In genomic region chr16:32667552-32667872, GRCm38 (mm10) we compare ENCODE assay signal across 13 mouse cellular contexts. TPM values are rescaled to one million over a fixed set of nuclear protein-coding genes. Genes with fewer than 3 reads are reported as not detected.
A peak's percentile ranks its signal among the peaks of the same experiment; 100 is the strongest.
DNase-seq lines count a peak whose midpoint lies in the region; ATAC-seq and TF ChIP-seq lines count a peak whose summit lies in the region.
"Had no signal": no experiment of that assay in that cellular context is flagged by ENCODE, and none has a peak within 500 bp of the region (broad histone marks: within the 10 kb centered on the region; RNA-seq: fewer than 3 reads in every experiment).

No protein-coding gene starts in this region.

- H3K4me3 ChIP-seq in hindbrain, embryonic 12.5 days: no peak overlapping the region
- H3K4me3 ChIP-seq in hindbrain, embryonic 11.5 days (ENCODE audit: low read depth, low read length): no peak overlapping the region
- no peak overlapping the region for H3K4me3 ChIP-seq in CH12.LX (replicated peaks in 1 of 3; ENCODE audit: low read depth in 2 of 3, low read length in 2 of 3, poor library complexity in 1 of 3)
- peak overlapping the region; percentile 20; the same call in 1 of the 2 replicates for H3K4me3 ChIP-seq in G1E (ENCODE audit: low read depth, low read length)
- H3K4me3 ChIP-seq in liver, embryonic 11.5 days (ENCODE audit: low read depth, low read length): no peak overlapping the region

- DNase-seq in hindbrain, embryonic 11.5 days (ENCODE audit: low spot score): no peak
- DNase-seq in CH12.LX (ENCODE audit: extremely low read depth) (no peak), G1E (ENCODE audit: low spot score) (no peak)
- DNase-seq in liver, embryonic 11.5 days (ENCODE audit: low spot score): no peak
- DNase-seq in natural killer cell, adult 2 months (ENCODE audit: low spot score in 2 of 2): no peak
- no peak for DNase-seq in right cerebral cortex, adult 18-20 months
- DNase-seq in left cerebral cortex, adult 8-10 months (ENCODE audit: low spot score in 2 of 2): no peak
- DNase-seq: adrenal gland, adult 2 months; cerebellum, adult 11-12 months; kidney, postnatal 14 days had no signal

- H3K4me2 ChIP-seq in hindbrain, embryonic 12.5 days (replicated peaks): no peak overlapping the region
- no peak overlapping the region for H3K4me2 ChIP-seq in hindbrain, embryonic 11.5 days (replicated peaks; ENCODE audit: low read depth, low read length)
- peak overlapping the region; percentile 60 for H3K4me2 ChIP-seq in CH12.LX (ENCODE audit: insufficient read depth, low read depth, poor library complexity, severe bottlenecking)
- no peak overlapping the region for H3K4me2 ChIP-seq in liver, embryonic 11.5 days

- no peak for TF ChIP-seq POLR2A in CH12.LX (IDR thresholded peaks at IDR 0.05; ENCODE audit: low read depth, low read length)

- dilution Hi-C loops in CH12.LX (cut with MboI; ENCODE audit: extremely low pct_ligation_motif_present, extremely low pct_unique_long_range_greater_than_20kb, low sequenced_read_pairs): no loop called here

- no peak overlapping the region for H3K27ac ChIP-seq in hindbrain, embryonic 12.5 days
- no peak overlapping the region for H3K27ac ChIP-seq in hindbrain, embryonic 11.5 days (ENCODE audit: low read depth, low read length)
- peak overlapping the region; percentile 29; the same call in 1 of the 2 replicates for H3K27ac ChIP-seq in CH12.LX (ENCODE audit: insufficient read depth, low read depth)
- peak overlapping the region; percentile 94 for H3K27ac ChIP-seq in liver, embryonic 11.5 days (ENCODE audit: low read depth, low read length)

- peak; percentile 37; the same call in 1 of the 2 replicates for TF ChIP-seq EP300 in CH12.LX (IDR thresholded peaks at IDR 0.05; ENCODE audit: low read length)

- H3K79me2 ChIP-seq in CH12.LX (replicated peaks; ENCODE audit: control insufficient read depth, extremely low read depth, insufficient read depth, poor library complexity, severe bottlenecking): no peaks in the 10 kb centered on the region

- 86% methylated on average over 3 of the region's 3 CpGs for WGBS in hindbrain, embryonic 12.5 days
- 75% methylated on average over 3 of the region's 3 CpGs for WGBS in hindbrain, embryonic 11.5 days
- 67% methylated on average over 3 of the region's 3 CpGs for WGBS in liver, embryonic 11.5 days

- TF ChIP-seq CTCF in CH12.LX (conservative IDR thresholded peaks at IDR 0.05 in 1 of 2, IDR thresholded peaks at IDR 0.05 in 1 of 2; ENCODE audit: low read depth in 2 of 2, low read length in 2 of 2) (no peak), G1E (IDR thresholded peaks at IDR 0.05; ENCODE audit: low read depth, low read length) (no peak)

- in situ Hi-C loops in CH12.LX (cut with MboI; ENCODE audit: low pct_ligation_motif_present, low pct_unique_long_range_greater_than_20kb, low sequenced_read_pairs): no loop called here

- no peak for ATAC-seq in hindbrain, embryonic 12.5 days (ENCODE audit: low FRiP score)
- ATAC-seq in hindbrain, embryonic 11.5 days (ENCODE audit: low FRiP score): no peak
- no peak for ATAC-seq in G1E (ENCODE audit: extremely low read depth, insufficient number of reproducible peaks, low FRiP score, poor library complexity, severe bottlenecking)
- ATAC-seq in liver, embryonic 11.5 days (replicated peaks; ENCODE audit: low FRiP score): no peak
- ATAC-seq: hindbrain, postnatal 0 days had no signal

- H3K36me3 ChIP-seq in hindbrain, embryonic 12.5 days: peaks cover 31% of the 10 kb centered on the region
- H3K36me3 ChIP-seq in hindbrain, embryonic 11.5 days (ENCODE audit: control insufficient read depth, insufficient read depth, low read length): 0 out of 2 replicates have a peak, but pooled peaks cover 2% of the 10 kb centered on the region
- H3K36me3 ChIP-seq in CH12.LX (replicated peaks in 1 of 2; ENCODE audit: control insufficient read depth in 1 of 2, insufficient read depth in 1 of 2, low read length in 1 of 2) (peaks cover 0 to 48% of the 10 kb centered on the region in 2 experiments), G1E (replicated peaks) (peaks cover 77% of the 10 kb centered on the region)
- peaks cover 11% of the 10 kb centered on the region for H3K36me3 ChIP-seq in liver, embryonic 11.5 days (ENCODE audit: control insufficient read depth, insufficient read depth, low read length)

- no peaks in the 10 kb centered on the region for H3K27me3 ChIP-seq in hindbrain, embryonic 12.5 days
- no peaks in the 10 kb centered on the region for H3K27me3 ChIP-seq in hindbrain, embryonic 11.5 days (ENCODE audit: control insufficient read depth, insufficient read depth, low read length)
- H3K27me3 ChIP-seq in CH12.LX (replicated peaks): no peaks in the 10 kb centered on the region
- no peaks in the 10 kb centered on the region for H3K27me3 ChIP-seq in G1E (ENCODE audit: insufficient read depth, low read length)
- no peaks in the 10 kb centered on the region for H3K27me3 ChIP-seq in liver, embryonic 11.5 days (replicated peaks; ENCODE audit: control insufficient read depth, insufficient read depth, low read length)
- H3K27me3 ChIP-seq: megakaryocyte, embryonic 14.5 days had no signal

- H3K9ac ChIP-seq in hindbrain, embryonic 12.5 days: peak overlapping the region; percentile 4; the same call in 1 of the 2 replicates
- no peak overlapping the region for H3K9ac ChIP-seq in hindbrain, embryonic 11.5 days (ENCODE audit: low read depth, low read length)
- 0 out of 2 replicates have a peak overlapping the region, but pooled peaks have one; percentile 4 for H3K9ac ChIP-seq in CH12.LX (ENCODE audit: insufficient read depth, low read depth)
- no peak overlapping the region for H3K9ac ChIP-seq in liver, embryonic 11.5 days (ENCODE audit: low read depth, low read length)

- no peak for TF ChIP-seq RAD21 in CH12.LX (IDR thresholded peaks at IDR 0.05; ENCODE audit: low read depth, low read length)

- no peaks in the 10 kb centered on the region for H3K9me3 ChIP-seq in hindbrain, embryonic 12.5 days (replicated peaks)
- H3K9me3 ChIP-seq in hindbrain, embryonic 11.5 days (ENCODE audit: control insufficient read depth, low read length): no peaks in the 10 kb centered on the region
- H3K9me3 ChIP-seq in CH12.LX (replicated peaks; ENCODE audit: low read length) (no peaks in the 10 kb centered on the region), G1E (replicated peaks) (no peaks in the 10 kb centered on the region)
- no peaks in the 10 kb centered on the region for H3K9me3 ChIP-seq in liver, embryonic 11.5 days (ENCODE audit: control insufficient read depth, low read length)
- H3K9me3 ChIP-seq: megakaryocyte, embryonic 14.5 days had no signal

- peaks cover 35% of the 10 kb centered on the region for H3K4me1 ChIP-seq in hindbrain, embryonic 12.5 days
- H3K4me1 ChIP-seq in hindbrain, embryonic 11.5 days (replicated peaks; ENCODE audit: control insufficient read depth, insufficient read depth, low read length): no peaks in the 10 kb centered on the region
- H3K4me1 ChIP-seq in CH12.LX (ENCODE audit: control insufficient read depth in 1 of 2, insufficient read depth in 2 of 2) (peaks cover 50 to 95% of the 10 kb centered on the region in 2 experiments), G1E (ENCODE audit: insufficient read depth, low read depth, low read length) (peaks cover 98% of the 10 kb centered on the region)
- H3K4me1 ChIP-seq in liver, embryonic 11.5 days (replicated peaks; ENCODE audit: control insufficient read depth, insufficient read depth, low read length): peaks cover 78% of the 10 kb centered on the region

TF ChIP-seq in CH12.LX, 34 proteins besides CTCF, POLR2A, EP300 and RAD21 (continues in another document):
- TF ChIP-seq MAFK (IDR thresholded peaks at IDR 0.05; ENCODE audit: insufficient replicate concordance, low read length) (no peak), IRF4 (IDR thresholded peaks at IDR 0.05; ENCODE audit: low read depth, low read length) (peak; percentile 46; the same call in 1 of the 2 replicates), USF2 (conservative IDR thresholded peaks at IDR 0.05; ENCODE audit: low read depth, low read length) (no peak), E2F4 (IDR thresholded peaks at IDR 0.05; ENCODE audit: insufficient replicate concordance, low read depth, low read length) (no peak), MXI1 (IDR thresholded peaks at IDR 0.05; ENCODE audit: low read depth, low read length) (no peak), NRF1 (IDR thresholded peaks at IDR 0.05; ENCODE audit: low read depth, low read length) (no peak), UBTF (IDR thresholded peaks at IDR 0.05; ENCODE audit: low read depth, low read length) (no peak), POLR2AphosphoS2 (IDR thresholded peaks at IDR 0.05; ENCODE audit: low read depth, low read length) (no peak), ZMIZ1 (IDR thresholded peaks at IDR 0.05; ENCODE audit: low read depth, low read length) (no peak), ZC3H11A (IDR thresholded peaks at IDR 0.05; ENCODE audit: low read depth, low read length) (no peak), ZKSCAN1 (IDR thresholded peaks at IDR 0.05; ENCODE audit: borderline replicate concordance, low read depth, low read length) (no peak), SMC3 (IDR thresholded peaks at IDR 0.05; ENCODE audit: low read depth, low read length) (no peak), ZNF384 (IDR thresholded peaks at IDR 0.05; ENCODE audit: low read depth, low read length) (no peak), GABPA (IDR thresholded peaks at IDR 0.05; ENCODE audit: insufficient replicate concordance, low read depth, low read length) (no peak)

RNA-seq across cellular contexts. Expression of gene Tnk2, which starts 23.8 kb away (rescaled TPM):
- polyA plus RNA-seq in hindbrain, embryonic 12.5 days (2016; fragmentation: Nextera tagmentation; extraction: Ambion mirVana): 15.6 and 17.2 TPM in 2 replicates
- 5.2 and 7.0 TPM in 2 replicates for polyA plus RNA-seq in hindbrain, embryonic 11.5 days (2014; fragmentation: Nextera tagmentation; extraction: Ambion mirVana)
- total RNA-seq in CH12.LX (2012; rRNA removed): 31.9 and 35.9 TPM in 2 replicates
- total RNA-seq in CH12.LX (2014; rRNA removed): 14.7 and 18.8 TPM in 2 replicates
- 62.2 and 67.7 TPM in 2 replicates for polyA plus RNA-seq in CH12.LX (2012; ENCODE audit: insufficient read length, low read depth)
- 27.3 and 31.5 TPM in 2 replicates for total RNA-seq in G1E (2014; fragmentation: Nextera tagmentation)
- 11.8 and 13.4 TPM in 2 replicates for total RNA-seq in G1E (2017)
- 197 and 236 TPM in 2 replicates for polyA plus RNA-seq in G1E (2012)
- 10.8 and 11.6 TPM in 2 replicates for polyA plus RNA-seq in liver, embryonic 11.5 days (2014; fragmentation: Nextera tagmentation; extraction: Ambion mirVana)
- total RNA-seq in left cerebral cortex, adult 8-10 months (2022): 100 to 1,000 TPM; 243 to 266 (median 252) TPM

RNA-seq across cellular contexts. Expression of gene Tfrc, which starts 58.8 kb away (rescaled TPM):
- 44.4 and 55.4 TPM in 2 replicates for polyA plus RNA-seq in hindbrain, embryonic 12.5 days (2016; fragmentation: Nextera tagmentation; extraction: Ambion mirVana)
- 59.0 and 69.2 TPM in 2 replicates for polyA plus RNA-seq in hindbrain, embryonic 11.5 days (2014; fragmentation: Nextera tagmentation; extraction: Ambion mirVana)
- total RNA-seq in CH12.LX (2012; rRNA removed): 328 and 358 TPM in 2 replicates
- 840 and 921 TPM in 2 replicates for total RNA-seq in CH12.LX (2014; rRNA removed)
- 186 and 190 TPM in 2 replicates for polyA plus RNA-seq in CH12.LX (2012; ENCODE audit: insufficient read length, low read depth)
- 418 and 507 TPM in 2 replicates for total RNA-seq in G1E (2014; fragmentation: Nextera tagmentation)
- total RNA-seq in G1E (2017): 571 and 620 TPM in 2 replicates
- polyA plus RNA-seq in G1E (2012): 3.9 and 14.2 TPM in 2 replicates
- 220 and 245 TPM in 2 replicates for polyA plus RNA-seq in liver, embryonic 11.5 days (2014; fragmentation: Nextera tagmentation; extraction: Ambion mirVana)
- total RNA-seq in left cerebral cortex, adult 8-10 months (2022): 10 to 100 TPM; 70.9 to 85.1 (median 81.6) TPM

Comparison
In these comparisons a context has a peak if more than half of its experiments do, and no peak if none do; other contexts are left out.
1. H3K9ac ChIP-seq: peak in hindbrain, embryonic 12.5 days (single experiment) and CH12.LX (single experiment); none in hindbrain, embryonic 11.5 days (single experiment) and liver, embryonic 11.5 days (single experiment).
2. H3K27ac ChIP-seq: peak in CH12.LX (single experiment) and liver, embryonic 11.5 days (single experiment); none in hindbrain, embryonic 12.5 days (single experiment) and hindbrain, embryonic 11.5 days (single experiment).